Mouse (Mus musculus): Measurements from ENCODE around the gene Gramd1a.

Gene Gramd1a

GRCm38 (mm10) chr7:31123697-31124096 is 32.0 kb downstream of the Gramd1a start:
- no peak for DNase-seq (ENCODE audit: low read depth, low spot score)

GRCm38 (mm10) chr7:31122641-31123631 is 32.8 kb downstream of the Gramd1a start:
- no peak for DNase-seq (ENCODE audit: low read depth, low spot score)

DNA sequence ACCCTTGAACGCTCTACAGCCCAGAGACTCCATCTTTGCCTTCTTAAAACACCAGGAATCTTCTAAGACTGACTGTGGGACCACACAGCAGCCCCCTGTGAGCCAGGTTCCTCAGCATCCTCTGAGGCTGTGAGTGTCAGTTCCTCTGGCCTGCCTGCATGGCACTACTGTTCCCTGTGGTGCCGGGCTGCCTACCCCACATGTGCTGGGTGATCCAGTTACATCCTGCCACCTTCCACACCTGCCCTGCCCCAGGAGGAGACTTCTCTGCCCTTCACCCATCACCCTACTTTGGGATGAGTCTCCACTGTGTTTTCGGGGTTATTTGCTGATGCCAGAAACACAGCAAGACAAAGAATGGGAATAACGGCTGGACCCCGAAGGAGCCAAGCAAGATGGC is 36.1 kb downstream of the Gramd1a start:
- DNase-seq (ENCODE audit: low read depth, low spot score) = no peak

- DNase-seq (ENCODE audit: low read depth, low spot score) = no peak
These were observed 37.2 kb downstream of the Gramd1a start for GRCm38 (mm10) chr7:31118486-31118885.

DNA sequence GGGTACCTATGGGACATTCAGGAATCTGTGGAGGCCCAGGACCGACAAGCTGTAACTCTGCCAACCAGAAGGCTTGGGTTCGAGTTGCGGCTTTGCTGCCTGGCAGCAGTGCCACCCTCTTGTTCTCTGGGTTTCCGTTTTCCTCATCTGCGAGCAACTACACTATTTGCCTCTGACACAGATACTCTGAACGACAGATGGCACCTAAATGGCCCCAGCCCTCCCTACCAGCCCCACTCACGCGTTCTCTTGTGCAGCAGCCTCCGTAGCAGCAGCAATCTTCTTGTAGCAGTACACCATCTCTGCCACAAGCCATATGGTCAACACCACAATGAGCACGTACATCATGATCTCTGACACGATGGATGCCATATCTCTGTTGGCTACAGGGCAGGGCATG is 38.2 kb downstream of the Gramd1a start:
- no peak for DNase-seq (ENCODE audit: low read depth, low spot score)

- no peak for DNase-seq (ENCODE audit: low read depth, low spot score)
These were observed 39.0 kb downstream of the Gramd1a start for GRCm38 (mm10) chr7:31116721-31117145.

- no peak for DNase-seq (ENCODE audit: low read depth, low spot score)
These were observed 40.1 kb downstream of the Gramd1a start for GRCm38 (mm10) chr7:31115587-31116043.

- no peak for DNase-seq (ENCODE audit: low read depth, low spot score)
These were observed 40.5 kb downstream of the Gramd1a start, which contains the start of gene Hpn for GRCm38 (mm10) chr7:31115182-31115581. Gene Hpn, minus strand, starts transcription at chr7:31115290.

DNA sequence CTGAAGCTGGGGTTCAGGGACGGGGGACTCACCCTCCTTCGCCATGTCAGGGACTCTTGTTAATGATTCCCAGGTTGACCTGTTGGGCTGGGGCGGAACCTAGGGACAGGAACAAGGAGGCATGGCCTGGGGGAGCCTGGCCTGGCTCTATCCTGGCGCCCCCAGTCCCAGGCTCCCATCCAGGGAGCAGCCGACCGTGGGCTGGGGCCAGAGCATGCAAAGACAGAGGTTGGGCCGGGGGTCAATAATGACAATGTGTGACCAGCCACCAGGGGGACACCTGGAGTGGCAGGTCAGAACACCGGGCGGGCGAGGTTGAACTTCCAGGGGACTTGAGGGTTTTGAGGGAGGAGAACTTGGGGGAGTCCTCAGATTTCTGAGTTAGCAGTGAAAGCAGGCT is 41.0 kb downstream of the Gramd1a start:
- no peak for DNase-seq (ENCODE audit: low read depth, low spot score)

GRCm38 (mm10) chr7:31113800-31114199 is 41.9 kb downstream of the Gramd1a start:
- no peak for DNase-seq (ENCODE audit: low read depth, low spot score)

- DNase-seq (ENCODE audit: low read depth, low spot score) = no peak
These were observed 43.7 kb downstream of the Gramd1a start for GRCm38 (mm10) chr7:31112036-31112435.

- DNase-seq (ENCODE audit: low read depth, low spot score) = no peak
These were observed 44.8 kb downstream of the Gramd1a start for GRCm38 (mm10) chr7:31110861-31111385.

DNA sequence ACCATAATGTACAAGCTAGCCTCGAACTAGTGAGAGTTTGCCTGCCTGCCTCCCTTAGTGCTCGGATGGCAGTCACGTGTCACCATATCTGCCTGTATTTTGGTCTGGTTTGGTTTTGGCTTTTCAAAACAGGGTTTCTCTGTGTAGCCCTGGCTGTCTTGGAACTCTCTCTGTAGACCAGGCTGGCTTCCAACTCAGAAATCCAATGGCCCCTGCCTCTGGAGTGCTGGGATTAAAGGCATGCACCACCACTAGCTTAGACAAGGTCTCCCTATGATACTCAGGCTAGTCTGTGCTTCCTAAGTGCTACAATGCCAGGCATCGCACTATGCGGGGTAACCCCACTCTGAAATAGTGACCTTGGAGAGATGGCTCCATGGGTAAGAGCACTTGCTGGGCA is 45.9 kb downstream of the Gramd1a start:
- DNase-seq (ENCODE audit: low read depth, low spot score) = no peak

DNA sequence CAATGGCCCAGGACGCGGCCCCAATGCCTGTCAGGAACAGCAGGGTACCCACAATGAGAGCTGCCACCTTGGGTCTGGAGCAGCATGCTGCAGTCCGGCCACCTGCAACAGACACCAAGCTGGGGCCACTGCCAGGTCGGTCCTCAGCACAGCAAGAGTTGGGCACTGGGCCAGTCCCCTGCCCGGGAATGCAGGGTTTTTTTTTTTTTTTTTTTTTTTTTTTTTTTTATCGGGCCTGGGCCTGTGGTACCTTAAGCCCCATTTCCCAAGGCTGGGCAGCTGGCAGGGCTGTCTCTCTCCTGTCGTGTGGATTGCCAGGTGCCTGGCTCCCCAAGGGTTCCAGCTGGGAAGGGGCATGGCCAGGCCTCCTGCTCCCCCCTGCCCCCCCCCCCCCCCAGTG is 46.6 kb downstream of the Gramd1a start:
- DNase-seq (ENCODE audit: low read depth, low spot score) = no peak

DNA sequence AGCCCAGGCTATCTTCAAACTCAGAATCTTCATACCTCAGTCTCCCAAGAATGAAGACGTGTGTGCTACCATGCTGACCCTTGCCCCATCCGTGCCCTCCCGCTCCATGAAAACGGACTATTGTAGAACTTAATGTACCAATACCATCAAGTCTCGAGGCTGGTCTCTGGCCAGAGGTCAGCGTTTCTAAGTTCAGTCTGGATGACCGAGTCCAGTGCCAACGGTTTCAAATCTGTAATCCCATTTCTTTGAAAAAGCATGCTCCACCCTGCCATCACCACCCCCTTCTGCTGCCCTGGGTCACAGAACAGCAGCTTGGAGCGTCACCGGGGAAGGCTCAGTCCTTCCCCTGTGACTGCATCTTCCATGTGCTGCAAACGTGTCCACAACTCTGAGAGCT is 47.9 kb downstream of the Gramd1a start:
- DNase-seq (ENCODE audit: low read depth, low spot score) = no peak

- DNase-seq (ENCODE audit: low read depth, low spot score) = no peak
These were observed 49.5 kb downstream of the Gramd1a start for GRCm38 (mm10) chr7:31106166-31106565.

DNA sequence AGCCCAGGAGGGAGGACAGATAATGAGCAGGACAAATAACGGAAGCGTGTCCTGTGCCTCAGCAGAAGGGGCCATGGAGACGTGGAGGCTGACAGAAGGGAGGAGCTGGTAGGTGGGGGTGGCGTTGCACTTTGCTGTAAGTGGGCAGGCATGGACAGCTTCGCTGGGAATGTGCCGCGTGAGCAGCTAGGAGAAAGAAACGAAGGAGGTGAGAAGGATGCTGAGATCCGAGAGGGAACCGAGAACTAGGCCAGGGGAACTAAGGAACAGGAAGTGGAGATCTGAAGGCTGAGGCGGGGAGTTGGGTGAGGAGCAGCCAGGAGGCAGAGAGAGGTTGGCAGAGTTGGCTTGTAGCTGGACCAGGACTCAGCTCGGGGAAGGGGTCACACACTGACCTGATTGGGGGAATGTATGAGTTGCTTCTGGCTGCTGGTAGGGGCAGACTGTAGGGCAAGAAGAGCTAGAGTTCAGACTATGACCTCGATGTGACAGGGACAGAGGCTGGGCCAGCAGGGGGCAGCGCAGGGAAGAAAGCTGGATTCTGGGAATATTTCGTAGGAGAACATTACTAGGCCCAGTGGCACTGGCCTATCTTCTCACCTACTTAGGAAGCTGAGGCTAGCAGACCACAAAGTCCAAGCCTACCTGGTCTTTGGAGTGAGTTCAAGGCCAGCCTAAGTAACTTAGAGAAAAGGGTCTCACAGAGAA is 50.5 kb downstream of the Gramd1a start:
- peak; percentile 68 for DNase-seq (ENCODE audit: low read depth, low spot score)

DNA sequence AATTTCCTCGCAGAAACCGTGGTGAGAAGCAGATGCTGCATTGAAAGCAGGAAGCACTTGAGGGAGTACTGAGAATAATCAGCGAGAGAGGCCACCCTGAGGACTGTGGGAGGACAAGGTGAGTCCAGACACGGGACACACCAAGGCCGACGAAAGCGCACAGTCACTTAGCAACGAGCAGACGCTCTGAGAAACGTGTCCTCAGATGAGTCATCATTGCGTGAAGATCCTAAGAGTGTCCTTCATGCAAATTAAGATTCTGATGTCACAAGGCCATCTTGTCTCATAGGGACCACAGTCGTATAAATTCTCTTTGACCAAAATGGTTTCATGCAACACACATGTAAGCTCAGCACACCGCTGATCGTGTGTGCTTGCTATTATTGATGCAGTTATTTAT is 54.9 kb downstream of the Gramd1a start:
- DNase-seq (ENCODE audit: low read depth, low spot score) = no peak

GRCm38 (mm10) chr7:31099612-31099982 is 56.1 kb downstream of the Gramd1a start:
- DNase-seq (ENCODE audit: low read depth, low spot score) = no peak

DNA sequence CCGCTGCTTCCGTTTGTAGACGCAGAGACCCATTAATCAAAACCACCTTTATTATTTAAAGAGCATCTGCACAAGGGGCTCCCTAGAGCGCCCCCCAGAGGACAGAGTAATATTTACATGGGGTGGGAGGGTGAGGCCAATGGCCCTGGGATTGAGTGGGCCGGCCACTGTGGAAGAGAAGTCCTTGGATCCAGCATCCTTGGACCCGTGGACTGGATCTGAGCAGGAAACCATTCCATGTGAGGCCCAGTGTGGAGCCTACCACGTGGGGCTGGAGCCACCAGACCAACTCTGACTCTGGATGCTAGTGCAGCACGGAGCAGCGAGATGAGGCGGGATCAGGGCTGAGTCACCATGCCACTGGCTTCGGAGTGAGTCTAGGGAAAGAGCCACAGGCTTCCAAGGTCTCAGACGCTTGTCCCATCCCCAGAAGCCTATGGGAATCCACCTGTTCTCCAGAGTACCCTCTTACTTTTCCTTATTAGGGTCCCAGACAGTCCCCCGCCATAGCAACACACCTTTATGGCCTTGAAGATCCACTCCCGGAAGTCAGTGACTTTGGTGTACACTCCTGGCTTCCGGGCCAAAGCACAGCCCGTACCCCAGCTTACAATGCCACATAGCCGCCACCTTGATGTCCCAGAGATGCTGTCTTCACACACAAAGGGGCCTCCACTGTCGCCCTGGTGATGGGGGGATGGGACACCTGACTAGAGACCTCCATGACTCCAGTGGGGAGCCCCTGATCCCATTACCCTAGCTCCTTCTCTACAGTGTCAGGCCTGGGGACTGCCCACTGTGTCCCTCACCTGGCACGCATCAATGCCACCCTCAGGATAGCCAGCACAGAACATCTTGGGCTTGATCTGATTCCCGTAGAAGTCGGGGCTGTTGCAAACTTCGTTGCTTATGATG is 56.7 kb downstream of the Gramd1a start:
- DNase-seq (ENCODE audit: low read depth, low spot score) = no peak

GRCm38 (mm10) chr7:31097583-31098248 is 58.0 kb downstream of the Gramd1a start:
- peak; percentile 69 for DNase-seq (ENCODE audit: low read depth, low spot score)
